Mouse (Mus musculus) urinary bladder, postnatal 14 days (tissue): ENCODE results near the gene Fstl4.

ENCODE experiments used
- DNase-seq: peaks from one replicate; pipeline ENCODE4 v3.0.0; 2021; ENCODE audit warnings: low spot score

Fstl4 gene

GRCm38 (mm10) chr11:52914431-52914830 lies 150.0 kb downstream of the Fstl4 start:
- no peak for DNase-seq

GRCm38 (mm10) chr11:52915648-52916047 lies 151.2 kb downstream of the Fstl4 start:
- DNase-seq, result no peak

- DNase-seq, result peak; percentile 14
These were observed 155.0 kb downstream of the Fstl4 start for GRCm38 (mm10) chr11:52919231-52919960.

- DNase-seq, result no peak
These were observed 159.8 kb downstream of the Fstl4 start for GRCm38 (mm10) chr11:52924196-52924595.

GRCm38 (mm10) chr11:52928321-52928720 lies 163.9 kb downstream of the Fstl4 start:
- no peak for DNase-seq

GRCm38 (mm10) chr11:52939336-52940070 lies 175.1 kb downstream of the Fstl4 start:
- no peak for DNase-seq

GRCm38 (mm10) chr11:52942967-52943366 lies 178.5 kb downstream of the Fstl4 start:
- DNase-seq, result no peak

- no peak for DNase-seq
These were observed 190.6 kb downstream of the Fstl4 start for GRCm38 (mm10) chr11:52954995-52955394.

- no peak for DNase-seq
These were observed 204.4 kb downstream of the Fstl4 start for GRCm38 (mm10) chr11:52968809-52969208.

GRCm38 (mm10) chr11:52970396-52970795 lies 206.0 kb downstream of the Fstl4 start:
- DNase-seq, result no peak

- DNase-seq, result no peak
These were observed 222.6 kb downstream of the Fstl4 start for GRCm38 (mm10) chr11:52986986-52987385.

- no peak for DNase-seq
These were observed 230.3 kb downstream of the Fstl4 start for GRCm38 (mm10) chr11:52994688-52995087.

GRCm38 (mm10) chr11:52996434-52997093 lies 232.1 kb downstream of the Fstl4 start:
- DNase-seq, result no peak

GRCm38 (mm10) chr11:52997421-52997820 lies 233.0 kb downstream of the Fstl4 start:
- DNase-seq, result no peak

GRCm38 (mm10) chr11:53000226-53000625 lies 235.8 kb downstream of the Fstl4 start:
- no peak for DNase-seq

- no peak for DNase-seq
These were observed 238.9 kb downstream of the Fstl4 start for GRCm38 (mm10) chr11:53003361-53003760.

- no peak for DNase-seq
These were observed 239.4 kb downstream of the Fstl4 start for GRCm38 (mm10) chr11:53003811-53004210.

GRCm38 (mm10) chr11:53009597-53009996 lies 245.2 kb downstream of the Fstl4 start:
- DNase-seq, result no peak

GRCm38 (mm10) chr11:53011996-53012505 lies 247.6 kb downstream of the Fstl4 start:
- no peak for DNase-seq

GRCm38 (mm10) chr11:53013906-53014305 lies 249.5 kb downstream of the Fstl4 start:
- DNase-seq, result no peak

- DNase-seq, result peak; percentile 27
These were observed 252.1 kb downstream of the Fstl4 start for GRCm38 (mm10) chr11:53016358-53017021.

GRCm38 (mm10) chr11:53019509-53019908 lies 255.1 kb downstream of the Fstl4 start:
- no peak for DNase-seq
